Mouse (Mus musculus): ENCODE data around the gene Ccdc151.

Ccdc151 gene

DNA sequence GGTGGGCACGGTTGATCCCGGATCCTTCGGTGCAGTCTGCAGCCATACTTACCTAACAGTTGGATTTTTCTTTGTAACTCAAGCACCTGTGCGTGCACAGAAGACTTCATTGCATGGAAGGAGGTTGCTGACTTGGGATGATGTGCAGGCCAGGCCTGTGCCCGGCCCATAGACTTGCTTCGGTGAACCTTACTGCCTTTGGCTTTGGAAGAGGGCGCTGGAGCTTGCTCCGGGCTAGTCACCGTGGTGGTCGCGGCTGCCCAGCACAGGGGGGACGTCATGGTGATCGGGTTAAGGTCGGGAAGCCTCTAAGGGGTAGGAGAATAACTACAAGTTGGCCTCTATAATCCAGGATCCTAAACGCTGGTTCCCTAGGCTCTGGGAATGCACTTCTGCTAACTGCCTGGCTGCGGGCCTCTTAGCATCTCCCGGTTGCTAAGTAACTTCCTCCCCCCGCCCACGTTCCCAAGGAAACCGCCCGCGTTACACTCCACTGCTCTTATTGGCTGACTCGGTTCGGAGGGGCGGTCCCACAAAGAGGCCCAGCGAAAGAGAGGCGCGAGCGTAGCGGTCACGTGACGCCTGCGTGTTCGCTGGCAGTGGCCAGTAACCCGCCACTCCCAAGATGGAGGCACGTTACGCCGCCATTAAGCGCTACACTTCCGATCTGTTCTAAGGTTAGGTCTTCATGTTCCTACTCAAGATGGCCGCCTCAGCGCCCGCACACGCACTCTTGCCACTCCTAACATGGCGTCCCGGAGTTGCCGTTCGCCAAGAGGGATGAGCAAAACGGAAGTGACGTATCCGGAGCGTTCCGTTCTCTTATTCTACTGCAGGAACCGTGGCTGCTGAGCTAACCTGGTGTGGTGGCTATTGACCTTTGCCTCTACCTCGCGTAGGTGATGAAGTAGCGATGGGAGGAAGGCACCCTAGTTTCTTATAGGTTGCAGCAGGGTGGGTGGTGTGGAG, at the start of gene Ccdc151, which contains the start of gene Prkcsh:
TSS of gene Ccdc151 (minus strand) at position 441 of the 969 bp plus-strand sequence.
TSS of gene Prkcsh (plus strand) at position 613 of the 969 bp plus-strand sequence.
- DNase-seq (ENCODE audit: extremely low spot score): peak; percentile 98

DNA sequence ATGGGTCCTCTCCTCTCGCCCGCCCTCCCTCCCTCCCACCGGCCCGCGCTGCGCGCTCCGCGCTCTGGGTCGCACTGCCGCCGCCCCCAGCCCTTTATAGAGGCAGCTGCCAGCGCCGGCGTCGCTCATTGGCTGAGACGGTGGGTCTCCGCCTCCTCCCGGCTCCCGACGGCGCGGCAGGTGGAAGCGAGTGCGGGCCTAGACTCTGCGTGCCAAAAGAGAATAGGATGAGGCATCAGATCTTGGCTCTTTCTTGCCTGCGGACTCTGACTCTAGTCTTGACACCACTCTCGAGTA, 49.5 kb upstream of the Ccdc151 start, which contains the start of gene Elavl3:
TSS of gene Elavl3 (minus strand) at position 66 of the 297 bp plus-strand sequence.
- DNase-seq (ENCODE audit: extremely low spot score): peak; percentile 61

DNA sequence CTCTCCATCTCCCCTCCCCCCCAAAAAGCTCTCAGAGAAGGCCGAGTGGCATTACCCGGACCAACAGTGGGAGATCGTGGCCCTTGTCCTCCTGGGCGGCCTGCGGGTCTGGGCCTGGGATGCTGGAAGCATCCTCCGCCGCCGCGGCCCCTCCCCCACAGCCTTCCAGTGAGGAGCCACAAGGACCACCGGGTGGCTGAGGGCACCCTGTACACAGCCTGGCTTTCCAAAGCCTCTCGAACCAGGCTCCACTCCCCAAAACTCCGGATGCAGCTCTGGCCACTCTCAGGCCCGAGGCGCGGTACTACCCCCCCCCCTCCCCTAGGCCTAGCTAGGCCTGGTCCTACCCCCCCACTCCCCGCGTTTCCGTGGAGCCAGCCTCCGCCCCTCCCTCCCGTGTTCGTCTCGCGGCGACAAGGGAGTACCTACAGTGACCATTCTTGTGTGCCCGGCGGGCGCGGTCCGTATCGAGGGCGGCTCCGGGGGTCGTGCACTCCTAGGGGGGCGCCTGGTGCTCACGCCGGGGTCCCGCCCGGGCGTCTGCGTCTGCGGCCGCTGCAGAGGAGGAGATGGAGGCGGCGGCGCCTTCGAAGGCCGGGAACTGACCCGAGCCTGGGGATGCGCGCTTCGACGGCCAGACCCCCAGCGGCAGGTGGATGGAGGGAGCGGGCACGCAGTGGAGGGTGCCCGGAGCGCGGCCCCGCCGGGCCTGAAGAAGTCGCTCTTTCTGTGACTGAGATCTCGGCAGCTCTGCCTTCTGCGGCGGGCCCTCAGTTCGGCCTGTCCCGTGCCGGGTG, 48.9 kb upstream of the Ccdc151 start:
- peak; percentile 37 for DNase-seq (ENCODE audit: extremely low spot score)

DNA sequence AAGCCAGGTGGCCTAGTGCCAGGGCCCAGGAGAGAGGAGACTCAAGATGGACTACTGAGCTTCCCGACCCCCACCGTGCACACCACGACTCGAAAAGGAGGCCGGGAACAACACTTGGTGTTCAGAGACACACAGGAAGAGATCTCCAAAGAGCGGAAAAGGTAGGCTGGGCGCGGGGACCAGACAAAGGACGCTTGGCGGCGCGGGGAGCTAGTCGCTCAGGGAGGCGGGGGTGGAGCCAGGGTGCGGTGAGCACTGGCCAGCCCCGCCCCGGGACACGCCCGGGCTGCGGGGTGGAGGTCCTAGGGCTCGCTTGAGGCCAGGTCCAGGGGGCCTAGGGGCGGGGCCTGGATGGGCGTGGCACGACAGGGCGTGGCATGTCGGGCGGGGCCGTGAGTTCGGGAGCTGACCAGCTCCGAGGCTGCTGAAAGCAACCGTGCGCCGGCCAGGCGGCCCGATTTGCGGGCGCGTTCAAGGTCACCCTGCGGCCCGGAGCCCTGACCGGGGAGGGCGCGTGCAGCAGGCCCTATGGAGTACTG, 48.0 kb upstream of the Ccdc151 start:
- DNase-seq (ENCODE audit: extremely low spot score): peak; percentile 82

DNA sequence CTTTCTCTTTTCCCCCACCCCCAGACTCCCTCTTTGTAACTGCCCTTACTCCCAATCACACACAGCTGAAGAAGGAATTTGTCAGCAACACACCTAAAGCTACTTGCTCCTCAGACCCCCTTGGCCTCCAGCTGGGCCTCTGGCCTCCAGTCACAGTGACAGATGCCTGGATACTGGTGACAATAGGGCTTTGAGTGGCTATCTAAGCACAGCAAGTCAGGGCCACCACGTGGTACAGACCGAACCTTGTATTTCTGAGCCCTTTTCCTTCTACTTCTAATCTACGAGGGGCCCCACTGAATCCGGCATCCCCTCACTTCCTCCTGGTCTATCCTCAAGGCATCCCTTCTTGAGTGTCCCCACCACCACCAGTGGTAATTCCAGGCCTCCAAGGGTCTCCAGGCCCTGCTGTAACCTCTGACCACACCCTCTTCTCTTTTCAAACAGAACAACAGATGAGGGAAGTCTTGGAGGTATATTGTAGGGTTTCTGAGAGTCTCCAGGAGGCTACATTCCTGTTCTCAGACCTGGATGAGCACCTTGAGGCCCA, 47.4 kb upstream of the Ccdc151 start:
- DNase-seq (ENCODE audit: extremely low spot score): no peak

DNA sequence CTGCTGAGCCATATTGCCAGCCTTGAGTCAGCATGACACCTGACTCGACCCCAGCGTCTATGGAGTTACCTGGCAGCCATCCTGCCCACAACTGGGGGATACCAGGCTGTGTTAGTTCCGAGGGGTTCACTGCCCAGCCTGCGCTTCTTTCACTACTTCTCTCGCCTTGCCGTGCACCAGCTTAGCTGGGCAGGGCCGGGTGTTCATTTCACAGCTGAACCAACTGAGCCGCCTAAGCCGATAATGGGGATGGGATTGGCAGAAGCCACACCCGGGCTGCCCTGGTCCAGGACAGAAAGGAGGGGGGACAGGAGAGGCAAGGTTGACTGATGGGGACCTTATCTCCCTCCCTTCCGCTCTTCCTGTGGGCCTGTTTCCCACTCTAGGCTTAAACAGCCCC, 46.9 kb upstream of the Ccdc151 start:
- DNase-seq (ENCODE audit: extremely low spot score): no peak

DNA sequence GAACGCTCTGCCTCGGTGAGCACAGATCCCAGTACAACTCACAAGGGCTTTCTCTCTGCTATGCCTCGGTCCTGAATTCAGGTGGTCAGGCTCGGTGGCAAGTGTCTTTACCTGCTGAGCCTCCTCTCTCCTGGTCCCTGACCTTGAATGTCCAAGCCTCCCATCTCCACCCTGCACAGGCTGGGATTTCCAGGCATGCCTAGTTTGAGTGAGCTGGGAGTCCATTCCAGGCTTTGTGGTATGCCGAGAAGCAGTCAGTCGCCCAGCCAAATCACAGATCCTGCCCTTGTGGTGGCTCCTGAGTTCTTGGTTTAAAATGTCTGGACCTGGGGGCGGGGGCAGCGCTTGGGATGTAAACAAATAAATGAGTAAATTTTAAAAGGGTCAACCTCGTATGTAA, 44.9 kb upstream of the Ccdc151 start:
- DNase-seq (ENCODE audit: extremely low spot score): no peak

DNA sequence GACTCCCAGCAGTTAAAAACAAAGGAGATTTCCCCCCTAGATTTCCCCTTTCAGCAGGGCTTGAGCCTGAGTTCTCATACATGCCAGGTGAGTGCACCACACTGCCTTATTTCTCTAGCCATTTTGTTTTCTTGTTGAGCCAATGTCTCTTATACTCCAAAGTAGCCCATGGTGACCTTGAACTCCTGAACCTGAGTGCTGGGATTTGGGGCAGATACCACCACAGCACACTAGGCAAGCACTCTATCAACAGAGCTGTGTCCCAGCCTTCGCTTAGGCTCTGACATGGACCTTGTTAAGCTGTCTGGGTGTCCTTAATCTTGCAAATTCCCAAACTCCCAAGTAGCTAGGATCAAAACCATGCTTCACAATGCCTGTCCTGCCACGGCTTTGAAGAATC, 39.4 kb upstream of the Ccdc151 start:
- DNase-seq (ENCODE audit: extremely low spot score): no peak

DNA sequence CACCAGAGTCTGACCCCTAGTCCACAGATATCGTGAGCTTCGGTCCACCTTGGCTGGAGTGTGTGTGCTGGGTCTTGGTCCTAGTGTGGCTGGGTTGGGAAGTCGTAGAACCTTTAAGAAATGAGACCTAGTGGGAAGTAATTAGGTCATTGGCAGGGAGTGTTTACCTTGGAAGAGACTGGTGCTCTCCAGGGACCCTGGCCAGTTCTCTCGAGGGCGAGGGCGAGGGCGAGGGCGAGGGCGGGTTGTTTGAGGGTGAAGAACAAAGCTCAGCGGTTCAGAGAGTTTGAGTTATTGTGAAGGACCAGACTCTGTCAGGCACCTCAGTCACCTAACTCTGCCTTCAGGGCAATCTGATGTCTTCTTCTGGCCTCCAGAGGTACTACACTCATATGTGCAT, 35.4 kb upstream of the Ccdc151 start:
- DNase-seq (ENCODE audit: extremely low spot score): no peak

DNA sequence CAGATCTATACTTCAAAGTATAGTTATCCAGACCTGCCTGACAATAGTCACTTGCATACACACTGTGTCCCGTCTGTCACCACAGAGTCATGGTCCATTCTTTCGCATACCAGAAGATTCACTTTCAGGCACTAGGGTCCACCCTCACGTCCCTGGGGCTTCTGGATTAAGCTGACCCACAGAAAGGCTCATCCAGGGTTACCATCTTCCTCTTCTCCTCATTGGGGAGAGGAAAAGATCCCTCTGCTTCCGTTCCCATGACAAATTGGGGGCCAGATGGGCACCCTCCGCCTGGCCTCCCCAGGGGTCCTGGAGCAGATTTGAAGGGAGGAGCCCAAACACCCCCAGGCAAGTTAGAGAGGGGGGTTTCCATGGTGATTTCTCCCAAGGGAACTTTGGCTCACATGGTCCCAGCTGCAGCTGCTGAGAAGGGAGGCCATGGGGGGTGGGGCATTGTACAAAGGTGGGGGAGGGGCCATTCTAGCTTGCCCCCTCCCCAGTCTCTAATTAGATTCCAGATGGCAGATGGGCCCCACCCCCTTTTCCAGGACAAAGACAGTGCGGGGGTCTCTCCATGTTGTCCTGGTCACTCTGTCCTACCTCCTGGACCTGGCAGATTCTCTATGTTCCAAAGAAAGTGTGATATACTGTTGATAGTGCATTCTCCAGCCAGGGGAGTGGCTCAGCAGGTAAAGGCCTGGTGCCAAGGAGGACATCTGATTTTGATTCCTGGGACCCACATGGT, 33.0 kb upstream of the Ccdc151 start:
- DNase-seq (ENCODE audit: extremely low spot score): no peak

DNA sequence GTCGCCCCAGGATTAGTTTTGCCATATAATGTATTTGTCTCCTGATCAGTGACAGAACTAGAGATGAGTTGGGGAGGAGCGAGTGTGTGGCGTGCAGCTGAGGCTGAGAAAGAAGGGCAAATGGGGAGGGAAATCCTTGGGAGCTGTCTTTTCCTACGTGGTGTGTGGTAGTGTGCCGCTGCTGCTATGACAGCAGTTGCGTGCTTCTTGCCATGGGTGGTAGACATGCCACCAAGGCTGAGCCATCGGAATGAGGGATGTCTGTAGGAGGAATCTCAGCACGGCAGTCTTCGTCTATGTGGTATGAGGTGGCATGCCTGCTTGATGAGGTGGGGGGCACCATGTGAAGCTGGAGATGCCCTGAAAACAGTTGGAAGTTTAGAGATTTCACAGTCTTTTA, 28.0 kb upstream of the Ccdc151 start:
- no peak for DNase-seq (ENCODE audit: extremely low spot score)

DNA sequence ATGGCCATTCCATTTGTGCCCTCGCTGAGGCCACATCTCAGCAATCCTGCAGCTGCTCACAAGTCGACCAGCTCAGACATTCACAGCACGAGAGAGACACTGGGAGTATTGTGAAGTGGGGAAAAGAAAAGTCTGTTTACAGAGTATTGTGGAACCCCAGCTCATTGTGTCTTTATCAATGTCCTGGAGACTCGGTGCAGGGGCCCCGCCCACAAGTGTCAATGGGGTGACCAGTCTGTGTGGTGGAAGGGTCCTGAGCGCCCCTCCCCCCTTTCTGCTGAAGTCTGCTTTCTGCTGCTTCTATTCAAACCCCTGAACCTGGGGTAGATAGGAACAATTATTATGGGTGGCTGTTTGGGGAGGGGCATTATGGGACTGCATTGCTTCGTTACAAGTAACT, 26.0 kb upstream of the Ccdc151 start:
- DNase-seq (ENCODE audit: extremely low spot score): peak; percentile 43

DNA sequence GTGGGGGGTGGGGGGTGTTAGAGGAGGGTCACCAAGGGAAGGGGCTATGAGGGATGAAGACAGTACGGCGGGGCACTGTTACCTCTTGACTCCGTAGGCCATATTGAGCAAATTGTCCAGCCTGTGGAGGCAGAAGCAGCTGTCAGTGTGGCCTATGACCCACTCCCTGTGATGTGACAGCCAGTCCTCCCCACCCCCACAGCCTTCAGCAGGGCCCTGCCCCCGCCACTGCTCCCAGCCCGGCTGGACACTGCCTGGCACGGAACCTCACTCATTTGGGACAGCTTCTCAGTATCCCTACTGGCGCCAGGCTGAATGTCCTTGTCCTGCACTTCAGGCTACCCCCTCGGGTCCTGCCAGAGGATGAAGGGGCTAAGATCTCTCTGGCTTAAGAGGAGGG, 22.2 kb upstream of the Ccdc151 start:
- DNase-seq (ENCODE audit: extremely low spot score): no peak

DNA sequence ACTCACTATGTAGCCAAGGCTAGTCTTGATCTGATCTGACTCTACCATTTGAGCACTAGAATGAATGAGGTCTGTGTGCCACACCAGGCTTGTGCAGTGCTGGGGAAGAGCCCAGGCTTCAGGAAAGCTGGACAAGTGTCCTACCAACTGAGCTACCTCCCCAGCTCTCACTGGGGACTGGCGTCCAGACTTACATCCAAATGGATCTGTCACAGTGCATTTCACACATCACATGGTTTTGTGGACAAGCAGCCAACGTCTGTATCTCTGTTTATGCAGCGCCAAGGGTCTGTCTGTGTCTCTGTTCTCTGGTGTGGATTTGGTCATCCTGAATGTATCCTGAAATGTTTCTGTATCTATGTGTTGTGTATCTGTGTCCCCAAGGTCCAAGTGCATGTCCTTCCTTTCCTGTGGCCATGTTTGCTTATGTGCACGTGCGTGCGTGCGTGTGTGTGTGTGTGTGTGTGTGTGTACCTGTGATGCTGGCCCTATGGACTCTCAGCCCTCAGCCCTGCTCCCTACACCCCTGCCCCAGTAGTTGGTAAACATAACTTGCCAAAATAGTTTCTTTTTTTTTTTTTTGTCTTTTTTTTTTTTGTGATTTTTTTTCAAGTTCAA, 14.9 kb upstream of the Ccdc151 start:
- no peak for DNase-seq (ENCODE audit: extremely low spot score)

DNA sequence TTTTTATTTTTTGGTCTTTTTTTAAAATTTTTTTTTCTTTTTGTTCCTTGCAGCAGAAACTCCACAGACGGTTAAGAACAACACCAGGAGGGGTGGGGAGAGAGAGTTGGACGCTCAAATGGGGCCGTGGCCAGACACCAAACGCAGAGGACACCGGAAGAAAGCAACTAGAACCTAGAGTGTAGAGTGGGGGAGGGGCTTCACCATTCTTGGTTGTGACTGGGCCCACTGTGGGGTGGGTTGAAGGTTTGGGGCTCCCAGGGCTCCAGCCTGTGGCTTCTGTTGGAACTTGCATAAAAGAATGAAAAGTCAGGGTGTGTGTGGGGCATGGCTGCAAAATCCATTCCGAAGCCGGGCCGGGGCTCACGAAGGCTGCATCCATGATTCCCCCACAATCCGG, 13.8 kb upstream of the Ccdc151 start:
- no peak for DNase-seq (ENCODE audit: extremely low spot score)

DNA sequence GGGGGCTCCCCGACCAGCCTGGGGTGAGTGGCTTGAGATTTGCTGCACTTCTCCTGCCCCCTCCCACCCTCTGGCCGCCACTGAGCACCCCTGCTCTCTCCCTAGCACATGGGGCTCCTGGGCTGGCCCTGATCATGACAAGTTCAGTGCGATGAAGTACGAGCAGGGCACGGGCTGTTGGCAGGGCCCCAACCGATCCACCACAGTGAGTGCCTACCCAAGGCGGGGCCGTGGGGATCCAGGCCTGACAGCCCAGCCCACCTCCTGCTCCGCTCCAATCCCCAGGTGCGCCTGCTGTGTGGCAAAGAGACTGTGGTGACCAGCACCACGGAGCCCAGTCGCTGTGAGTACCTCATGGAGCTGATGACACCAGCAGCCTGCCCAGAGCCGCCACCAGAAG, 10.3 kb upstream of the Ccdc151 start:
- no peak for DNase-seq (ENCODE audit: extremely low spot score)

DNA sequence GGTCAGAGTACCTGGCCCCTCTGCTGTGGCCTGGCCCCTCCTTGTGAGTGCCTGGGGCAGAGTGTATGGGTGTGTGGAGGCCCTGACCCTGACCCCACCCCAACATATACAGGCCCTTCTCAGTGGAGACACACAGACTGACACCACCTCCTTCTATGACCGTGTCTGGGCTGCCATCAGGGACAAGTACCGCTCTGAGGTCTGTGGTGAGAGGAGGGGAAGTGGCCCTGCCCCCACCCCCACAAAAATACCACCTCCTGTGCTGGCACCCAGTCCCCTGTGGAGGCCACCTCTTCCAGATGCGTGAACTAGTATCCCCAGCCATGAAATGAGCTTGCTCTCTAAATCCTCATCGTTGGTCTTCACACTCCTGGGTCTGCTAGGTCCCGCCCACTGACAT, 8.6 kb upstream of the Ccdc151 start:
- no peak for DNase-seq (ENCODE audit: extremely low spot score)

DNA sequence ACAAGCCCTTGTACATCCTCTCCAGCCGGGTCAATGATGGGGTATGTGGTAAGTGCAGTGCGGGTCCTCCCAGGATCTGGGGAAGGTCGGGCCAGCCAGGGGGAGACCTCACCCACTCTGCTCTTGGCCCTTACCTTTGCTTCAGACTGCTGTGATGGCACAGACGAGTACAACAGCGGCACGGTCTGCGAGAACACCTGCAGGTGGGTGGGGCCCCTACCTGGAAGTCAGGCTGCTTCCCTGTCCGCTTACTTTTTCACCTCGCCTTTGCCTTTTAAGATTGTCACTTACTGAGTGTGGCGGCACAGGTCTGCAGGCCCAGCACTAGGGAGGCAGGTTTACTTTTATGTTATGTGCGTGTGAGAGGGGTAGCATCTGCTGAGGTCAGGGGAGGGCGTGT, 2.1 kb upstream of the Ccdc151 start:
- no peak for DNase-seq (ENCODE audit: extremely low spot score)

DNA sequence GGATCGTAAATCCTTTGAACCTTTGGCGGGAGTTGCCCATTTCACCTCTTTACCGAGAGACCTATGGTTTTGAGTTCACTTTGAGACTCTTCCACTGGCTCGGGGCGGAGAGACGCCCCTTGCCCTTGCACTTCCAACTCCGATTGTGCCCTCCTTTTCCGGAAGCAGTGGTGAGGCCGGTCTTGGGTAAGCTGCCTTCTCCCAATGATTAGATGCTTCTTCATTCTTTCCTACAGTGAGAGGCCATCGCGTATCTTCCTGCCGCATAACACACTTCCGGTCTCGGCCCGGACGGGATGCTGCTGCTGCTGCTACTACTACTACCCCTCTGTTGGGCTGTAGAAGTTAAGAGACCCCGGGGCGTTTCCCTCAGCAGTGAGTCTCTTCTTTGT, 725 bp upstream of the Ccdc151 start:
- DNase-seq (ENCODE audit: extremely low spot score): no peak

DNA sequence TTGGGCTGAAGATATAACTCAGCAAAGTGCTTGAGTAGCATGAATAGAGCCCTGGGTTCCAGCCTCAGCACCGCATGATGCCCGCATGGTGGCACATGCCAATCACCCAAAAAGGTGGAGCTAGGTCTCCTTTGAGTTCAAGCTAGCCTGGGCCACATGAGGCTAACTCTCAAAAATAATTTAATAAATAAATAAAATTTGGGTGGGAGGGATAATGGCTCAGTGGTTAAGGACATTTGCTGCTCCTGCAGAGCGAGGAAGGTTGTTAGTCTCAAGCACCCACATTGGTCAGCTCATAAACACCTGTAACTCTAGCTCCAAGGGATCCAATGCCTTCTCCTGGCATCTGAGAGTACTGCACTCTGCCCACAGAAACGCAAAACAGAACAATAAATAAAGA, 801 bp downstream of the Ccdc151 start:
- no peak for DNase-seq (ENCODE audit: extremely low spot score)

DNA sequence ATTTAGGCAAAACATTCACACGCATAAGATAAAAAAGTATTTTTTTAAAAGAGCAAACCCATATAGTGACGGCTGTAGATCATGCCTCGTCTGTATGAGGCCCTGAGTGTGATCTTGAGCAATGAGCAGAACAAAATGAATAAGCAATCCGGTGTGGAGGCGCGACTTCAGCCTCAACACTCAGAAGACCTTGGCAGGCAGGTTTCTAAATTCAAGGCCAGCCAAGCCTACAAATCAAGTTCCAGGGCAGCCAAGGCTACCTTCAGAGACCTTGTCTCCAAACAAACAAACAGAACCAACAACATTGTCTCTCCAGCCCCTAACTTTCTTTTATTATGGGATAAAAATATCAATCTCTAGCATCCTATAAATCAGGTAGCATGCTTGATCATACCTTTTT, 2.1 kb downstream of the Ccdc151 start:
- no peak for DNase-seq (ENCODE audit: extremely low spot score)

Data from embryo, embryonic 9.5 days (tissue).